Mouse (Mus musculus) ovary, adult 18-20 months (tissue): Measurements from ENCODE around the gene Sh3bp5.
"Not testable (repeated sequence)": the region's sequence is repeated elsewhere in the genome, so short reads cannot be mapped to it uniquely, and the experiment has no call there.

ENCODE experiments used
- DNase-seq: peaks from one replicate; pipeline ENCODE4 v3.0.0; 2022; ENCODE audit warnings: low spot score, mixed read lengths

The Sh3bp5 gene

DNA sequence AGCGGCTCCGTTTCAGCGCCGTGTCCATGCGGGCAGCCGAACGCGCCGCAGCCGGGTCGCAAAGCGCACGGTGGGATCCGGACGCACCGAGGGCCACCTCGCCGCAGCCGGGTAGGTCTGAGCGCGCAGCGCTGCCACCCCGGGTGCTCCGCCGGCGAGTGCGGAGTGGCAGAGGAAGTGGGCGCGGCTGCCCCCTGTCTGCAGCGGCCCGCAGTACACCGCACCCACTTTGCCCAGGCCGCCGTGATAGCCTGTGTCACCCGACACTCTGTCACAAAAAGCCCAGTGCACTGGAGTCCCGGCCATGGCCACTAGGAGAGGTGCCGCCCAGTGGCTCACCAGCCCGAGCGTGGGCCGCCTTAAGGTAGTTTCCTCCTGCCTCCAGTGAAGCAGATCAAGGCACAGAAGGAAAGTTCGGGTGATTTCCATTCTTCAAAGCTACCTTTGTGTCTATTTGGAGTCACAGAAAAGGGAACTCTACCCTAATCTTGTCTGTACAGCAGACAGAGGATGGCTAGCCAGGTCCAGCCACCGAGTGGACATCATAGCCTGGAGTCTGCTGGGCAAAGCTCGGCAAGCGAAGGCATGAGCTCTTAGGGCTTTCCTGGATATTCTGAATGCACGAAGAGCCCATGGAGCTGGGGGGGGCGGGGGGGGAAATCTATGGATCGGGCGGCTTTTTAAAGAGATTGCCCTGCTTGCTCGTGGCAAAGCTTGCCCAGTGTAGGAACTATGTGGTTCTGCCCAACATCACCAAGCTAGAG is at the start of gene Sh3bp5:
Sh3bp5 (minus strand) TSS at position 149 of the 764 bp plus-strand sequence.
- peak; percentile 81 for DNase-seq

DNA sequence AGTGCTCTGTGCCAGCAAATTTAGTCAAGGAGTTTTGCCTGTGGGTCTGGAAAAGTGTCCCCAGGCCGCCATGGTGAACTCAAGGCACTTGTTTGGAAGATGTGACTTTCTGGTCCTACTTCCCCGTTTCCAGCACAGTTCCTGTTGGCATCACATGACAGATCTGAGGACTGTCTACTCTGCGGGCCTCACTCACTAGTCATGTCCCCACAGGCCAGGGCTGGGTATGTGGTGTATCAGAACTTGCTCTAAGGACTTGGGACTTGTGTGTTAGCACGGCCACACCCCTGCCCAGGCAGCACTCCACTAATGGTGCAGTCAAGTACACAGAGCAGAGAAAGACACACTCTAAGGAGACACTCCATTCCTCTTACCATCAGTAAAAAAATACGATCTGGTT is 46.5 kb upstream of the Sh3bp5 start:
- DNase-seq, result no peak

DNA sequence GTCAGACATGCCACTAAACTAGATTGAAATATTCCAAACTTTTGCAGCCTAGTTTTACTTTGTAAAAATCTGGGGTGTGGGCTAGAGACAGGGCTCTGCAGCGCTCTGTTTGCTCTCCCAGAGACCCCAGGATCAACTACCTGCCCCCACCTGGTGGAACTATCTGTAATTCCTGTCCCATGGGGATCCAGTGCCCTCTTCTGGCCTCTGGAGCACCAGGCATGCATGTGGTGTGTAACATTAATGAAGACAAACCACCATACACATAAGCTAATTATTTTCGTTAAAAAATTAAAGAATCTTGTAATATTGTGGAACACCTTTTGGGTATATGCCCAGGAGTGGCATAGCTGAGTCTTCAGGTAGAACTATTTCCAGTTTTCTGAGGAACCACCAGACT is 37.4 kb upstream of the Sh3bp5 start:
- DNase-seq, result no peak

DNA sequence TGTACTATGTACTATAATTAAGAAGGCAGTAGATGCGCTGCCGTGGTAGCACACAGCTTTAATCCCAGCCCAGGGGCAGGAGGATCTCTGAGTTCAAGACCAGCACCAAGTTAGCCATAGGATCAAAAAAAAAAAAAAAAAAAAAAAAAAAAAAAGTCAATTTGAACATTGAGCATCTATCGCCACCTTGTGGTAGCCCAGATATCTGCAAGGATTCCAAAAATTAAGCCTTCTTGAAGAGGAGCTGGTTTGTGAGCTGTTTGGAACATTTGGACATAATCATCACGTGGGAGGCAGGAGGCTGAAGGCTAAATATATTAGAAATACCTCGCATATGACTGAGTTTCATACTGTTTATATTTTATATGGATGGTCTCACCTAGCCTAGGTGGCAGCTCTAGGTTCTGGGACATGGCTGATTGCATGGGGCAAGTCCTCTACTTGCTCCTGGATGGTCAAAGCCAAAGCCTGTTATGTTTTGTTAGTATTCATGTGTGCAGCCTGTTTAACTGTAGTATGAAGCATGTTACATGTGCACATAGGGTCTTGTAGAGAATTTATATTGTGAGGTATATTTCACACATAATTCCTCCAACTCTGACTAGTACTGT is 36.7 kb upstream of the Sh3bp5 start:
- peak; percentile 3 for DNase-seq

DNA sequence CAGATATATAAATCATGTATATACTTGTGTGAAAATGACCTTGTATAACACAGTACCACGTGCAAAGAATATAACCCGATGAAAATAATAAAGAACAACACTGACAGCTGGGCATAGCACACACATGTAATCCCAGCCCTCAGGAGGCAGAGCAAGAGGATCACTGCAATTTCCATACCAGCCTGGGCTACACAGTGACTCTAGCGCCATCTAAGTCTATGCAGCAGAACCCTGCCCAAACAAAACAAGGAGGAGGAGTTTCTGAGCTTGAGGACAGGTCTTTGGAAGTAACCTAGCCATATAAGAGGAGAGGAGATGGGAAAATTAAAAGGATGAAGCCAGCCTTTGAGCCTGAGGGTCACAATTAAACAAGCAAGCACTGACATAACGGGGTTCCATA is 33.8 kb upstream of the Sh3bp5 start:
- DNase-seq, result no peak

DNA sequence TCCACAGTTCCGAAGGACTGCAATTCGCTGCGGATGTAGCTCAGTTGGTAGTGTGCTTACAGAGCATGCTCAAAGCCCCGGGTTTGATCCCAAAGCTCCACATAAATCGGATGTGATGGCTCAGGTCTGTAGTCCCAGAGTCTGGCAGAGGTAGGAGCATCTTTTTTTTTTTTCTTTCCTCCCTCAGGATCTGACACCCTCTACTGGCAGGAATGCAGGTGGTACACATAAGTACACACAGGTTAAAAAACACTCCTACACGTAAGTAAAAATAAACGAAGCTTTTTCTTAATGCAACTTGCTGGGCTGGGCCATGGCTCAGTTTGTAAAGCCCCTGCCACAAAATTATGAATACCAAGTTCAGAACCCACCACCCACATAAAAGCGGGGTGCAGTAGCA is 28.3 kb upstream of the Sh3bp5 start:
- DNase-seq, result no peak

DNA sequence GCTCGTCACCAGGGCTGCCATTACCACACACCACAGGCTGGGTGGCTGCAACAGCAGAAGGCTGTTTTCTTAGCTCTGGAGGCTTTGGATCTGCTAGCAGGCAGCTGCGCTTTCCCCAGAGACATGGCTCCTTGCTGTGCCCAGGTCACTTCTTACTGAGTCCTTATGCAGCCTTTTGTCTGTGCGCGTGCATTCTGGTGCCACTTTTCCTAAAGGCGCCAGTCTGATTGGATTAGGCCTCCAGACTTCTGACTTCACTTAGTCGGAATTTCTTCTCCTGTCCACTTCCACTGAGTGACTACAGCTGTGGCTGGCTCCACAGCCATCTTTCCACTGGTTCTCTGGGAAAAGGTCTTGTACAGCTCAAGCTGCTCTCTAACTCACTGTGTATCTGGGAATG is 27.0 kb upstream of the Sh3bp5 start:
- DNase-seq, result no peak

DNA sequence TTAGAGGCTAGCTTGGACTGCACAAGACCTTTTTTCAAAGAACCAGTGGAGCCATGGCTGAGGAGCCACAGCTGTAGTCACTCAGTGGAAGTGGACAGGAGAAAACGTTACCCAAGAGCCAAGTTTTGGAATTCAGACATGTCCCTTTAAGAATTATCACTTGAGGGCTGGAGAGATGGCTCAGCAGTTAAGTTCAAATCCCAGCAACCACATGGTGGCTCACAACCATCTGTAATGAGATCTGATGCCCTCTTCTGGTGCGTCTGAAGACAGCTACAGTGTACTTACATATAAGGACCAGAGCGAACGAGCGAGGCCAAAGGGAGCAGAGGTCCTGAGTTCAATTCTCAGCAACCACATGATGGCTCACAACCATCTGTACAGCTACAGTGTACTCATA is 26.3 kb upstream of the Sh3bp5 start:
- not testable (repeated sequence) for DNase-seq

DNA sequence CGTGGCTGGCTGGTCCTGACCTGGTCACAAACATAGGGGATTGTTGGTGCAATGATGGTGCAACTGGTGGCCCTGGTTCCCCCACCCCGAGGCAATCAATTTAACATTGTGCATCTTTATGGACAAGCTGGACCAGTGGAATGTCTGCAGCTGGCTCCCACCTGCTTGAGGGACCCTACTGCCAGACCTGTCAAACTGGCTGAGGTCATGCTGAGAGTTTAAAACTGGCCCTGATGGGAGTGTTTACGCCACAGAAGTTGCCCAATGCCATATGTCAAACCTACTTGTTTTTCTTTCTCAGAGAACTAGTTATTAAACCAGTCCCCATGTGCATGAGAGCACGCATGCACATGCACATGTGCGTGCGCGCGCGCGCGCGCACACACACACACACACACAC is 22.1 kb upstream of the Sh3bp5 start:
- DNase-seq, result no peak

DNA sequence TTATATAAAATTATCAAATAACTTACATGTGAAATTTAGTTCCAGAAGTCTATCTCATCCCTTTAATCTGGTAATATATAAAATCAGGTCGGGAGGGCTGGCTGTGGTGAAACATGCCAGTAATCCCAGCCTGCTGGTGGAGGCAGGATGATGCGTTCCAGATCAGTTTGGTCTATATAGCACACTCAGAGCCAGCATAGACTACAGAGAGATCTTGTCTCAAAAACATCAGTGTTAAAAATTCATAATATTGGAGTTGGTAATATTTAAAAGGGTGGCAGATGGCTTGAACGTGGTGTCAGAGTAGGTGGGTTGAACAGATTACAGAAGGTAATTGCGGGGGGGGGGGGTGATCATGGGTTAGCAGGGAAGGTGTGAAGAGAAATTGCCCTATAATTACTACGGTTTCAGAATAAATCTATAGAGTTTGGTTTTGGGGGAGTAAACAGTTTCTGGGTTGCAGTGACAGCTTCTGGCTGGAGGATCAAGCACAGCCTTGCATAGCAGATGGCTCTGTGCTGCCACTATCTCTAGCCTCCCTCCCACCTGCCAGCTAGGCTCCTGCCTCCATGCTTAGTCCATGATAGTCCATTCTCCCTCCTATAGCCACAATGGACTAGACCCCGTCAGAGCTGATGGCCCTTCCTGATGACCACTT is 20.3 kb upstream of the Sh3bp5 start:
- DNase-seq, result no peak

DNA sequence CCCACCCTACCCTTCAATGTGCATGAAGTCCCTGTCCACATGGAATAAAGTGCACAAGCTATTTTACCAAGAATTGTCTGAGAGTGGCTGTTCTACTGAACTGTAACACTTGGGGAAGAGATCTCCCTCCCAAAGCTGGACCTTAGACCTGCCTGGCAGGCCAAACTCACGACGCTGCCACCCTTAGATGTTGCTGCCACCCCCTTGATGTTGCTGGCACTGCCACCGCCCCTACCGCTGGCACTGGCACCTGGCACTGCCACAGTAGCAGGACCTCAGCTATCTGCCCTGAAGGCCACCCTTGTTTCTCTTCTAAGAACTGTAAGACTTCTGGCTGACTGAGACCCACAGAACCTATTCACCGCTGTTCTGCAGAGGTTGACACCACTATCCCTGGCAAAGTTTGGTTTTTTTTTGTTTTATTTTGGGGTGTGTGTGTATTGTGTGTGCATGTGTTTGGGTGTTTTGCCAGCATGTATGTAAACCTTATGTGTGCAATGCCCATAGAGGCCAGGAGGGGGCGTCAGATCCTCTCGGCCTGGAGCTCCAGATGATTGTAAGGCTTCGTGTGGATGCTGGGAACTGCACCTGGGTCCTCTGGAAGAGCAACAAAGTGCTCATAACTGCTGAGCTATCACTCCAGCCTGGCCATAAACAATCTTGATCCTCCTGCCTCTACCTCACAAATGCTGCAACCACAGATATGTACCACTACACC is 19.1 kb upstream of the Sh3bp5 start:
- DNase-seq, result no peak

DNA sequence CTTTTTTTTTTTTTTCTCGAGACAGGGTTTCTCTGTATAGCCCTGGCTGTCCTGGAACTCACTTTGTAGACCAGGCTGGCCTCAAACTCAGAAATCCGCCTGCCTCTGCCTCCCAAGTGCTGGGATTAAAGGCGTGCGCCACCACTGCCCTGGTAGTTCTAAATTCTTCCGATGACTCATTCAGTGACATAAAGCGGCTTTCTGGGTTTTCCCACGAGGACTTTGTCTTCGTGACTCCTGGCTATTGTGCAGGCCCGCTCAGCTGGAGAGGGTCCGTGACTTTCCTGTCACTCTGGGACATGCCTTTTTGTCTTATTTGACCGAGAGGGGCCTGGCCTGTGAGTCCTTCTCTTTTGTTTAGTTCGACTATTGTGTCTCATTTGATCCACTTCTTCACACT is 18.1 kb upstream of the Sh3bp5 start:
- DNase-seq, result not testable (repeated sequence)

DNA sequence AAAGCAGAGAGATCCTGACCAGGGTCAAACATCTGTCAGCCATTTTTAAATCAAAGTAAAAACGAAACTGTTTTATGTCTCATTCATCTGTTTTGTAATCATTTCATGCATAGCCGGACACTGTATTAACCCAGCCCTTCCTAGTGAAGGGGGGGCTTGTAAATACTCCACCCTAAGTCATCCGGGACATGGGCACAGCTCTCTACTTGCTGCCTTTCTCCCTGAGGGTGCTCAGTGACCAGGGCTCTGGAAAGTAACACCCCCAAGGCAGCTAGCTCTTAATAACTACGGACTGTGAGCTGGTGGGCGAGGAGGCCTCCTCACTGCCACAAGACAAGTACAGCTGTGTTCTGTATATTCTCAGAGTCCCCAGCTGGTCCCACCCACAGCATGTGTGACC is 13.1 kb upstream of the Sh3bp5 start:
- no peak for DNase-seq

DNA sequence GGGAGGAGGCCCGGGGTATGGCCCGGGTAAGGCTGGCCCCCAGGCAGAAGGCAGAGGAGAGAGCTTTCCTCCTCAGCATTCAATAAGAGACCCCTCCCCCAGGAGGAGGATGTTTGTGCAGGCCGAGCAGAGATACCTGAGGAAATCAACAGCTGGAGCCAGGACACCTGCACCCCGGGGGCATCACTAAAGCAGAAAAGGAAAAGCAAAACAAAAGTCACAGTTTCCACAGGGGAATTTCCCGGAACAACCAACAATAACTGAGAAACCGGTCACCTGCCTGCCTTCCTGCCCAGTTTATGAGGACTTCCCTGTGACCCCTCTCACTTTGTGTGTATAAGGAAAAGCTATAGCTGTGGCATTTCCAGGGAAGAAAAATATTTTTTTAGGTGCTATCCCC is 7.7 kb upstream of the Sh3bp5 start:
- no peak for DNase-seq

DNA sequence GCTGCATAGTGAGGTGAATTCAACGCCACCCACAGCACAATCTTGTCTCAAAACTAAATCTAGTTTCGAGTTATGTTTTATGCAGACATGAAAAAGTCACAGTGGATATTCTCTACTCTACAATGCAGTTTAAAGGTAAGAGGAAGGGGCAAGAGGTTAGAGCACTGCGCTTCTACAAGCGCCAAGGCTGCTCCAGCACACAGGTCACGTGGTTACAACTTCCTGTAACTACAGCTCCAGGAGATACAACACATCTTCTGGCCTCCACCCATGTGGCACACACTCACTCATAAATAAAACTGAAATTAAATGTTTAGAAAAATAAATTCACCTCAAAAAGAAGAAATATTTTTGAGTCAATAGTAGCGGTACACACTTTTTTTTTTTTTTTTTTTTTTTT is 4.8 kb upstream of the Sh3bp5 start:
- DNase-seq, result no peak

DNA sequence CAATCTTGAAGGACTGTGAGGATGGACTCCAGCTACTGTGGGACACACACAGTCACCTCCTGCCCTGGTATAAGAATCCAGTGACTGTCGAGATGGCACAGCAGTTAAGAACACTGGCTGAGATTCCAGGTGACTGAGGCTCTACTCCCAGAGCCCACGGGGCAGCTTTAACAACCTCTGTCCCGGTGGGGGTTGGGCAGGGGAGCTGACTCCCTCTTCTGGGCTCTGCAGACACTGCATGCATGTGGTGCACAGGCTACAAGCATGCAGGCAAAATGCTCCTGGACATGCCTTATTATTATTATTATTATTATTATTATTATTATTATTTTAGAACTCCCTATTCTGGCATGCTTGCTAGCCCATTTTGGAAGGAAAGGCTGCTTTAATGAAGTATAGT is 4.4 kb upstream of the Sh3bp5 start:
- DNase-seq, result no peak

DNA sequence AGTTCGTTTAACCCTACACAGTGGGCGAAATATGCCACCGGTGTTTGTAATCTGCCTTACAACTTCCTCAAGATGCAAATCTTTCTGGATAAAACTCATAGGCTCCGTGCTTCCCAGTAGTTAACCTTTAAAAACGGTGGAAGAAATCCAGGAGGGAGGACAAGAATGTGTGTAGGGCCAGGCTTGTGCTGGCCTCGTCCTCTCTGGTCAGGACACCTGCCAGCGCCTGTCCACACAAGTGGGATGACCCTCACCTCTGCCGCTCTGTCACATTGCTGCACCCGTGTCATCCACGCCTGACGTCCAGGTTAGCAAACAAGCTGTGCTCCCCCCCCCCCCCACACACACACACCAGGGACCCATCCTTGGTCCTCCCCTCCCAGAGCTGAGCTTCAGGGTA is 3.4 kb upstream of the Sh3bp5 start:
- DNase-seq, result no peak

DNA sequence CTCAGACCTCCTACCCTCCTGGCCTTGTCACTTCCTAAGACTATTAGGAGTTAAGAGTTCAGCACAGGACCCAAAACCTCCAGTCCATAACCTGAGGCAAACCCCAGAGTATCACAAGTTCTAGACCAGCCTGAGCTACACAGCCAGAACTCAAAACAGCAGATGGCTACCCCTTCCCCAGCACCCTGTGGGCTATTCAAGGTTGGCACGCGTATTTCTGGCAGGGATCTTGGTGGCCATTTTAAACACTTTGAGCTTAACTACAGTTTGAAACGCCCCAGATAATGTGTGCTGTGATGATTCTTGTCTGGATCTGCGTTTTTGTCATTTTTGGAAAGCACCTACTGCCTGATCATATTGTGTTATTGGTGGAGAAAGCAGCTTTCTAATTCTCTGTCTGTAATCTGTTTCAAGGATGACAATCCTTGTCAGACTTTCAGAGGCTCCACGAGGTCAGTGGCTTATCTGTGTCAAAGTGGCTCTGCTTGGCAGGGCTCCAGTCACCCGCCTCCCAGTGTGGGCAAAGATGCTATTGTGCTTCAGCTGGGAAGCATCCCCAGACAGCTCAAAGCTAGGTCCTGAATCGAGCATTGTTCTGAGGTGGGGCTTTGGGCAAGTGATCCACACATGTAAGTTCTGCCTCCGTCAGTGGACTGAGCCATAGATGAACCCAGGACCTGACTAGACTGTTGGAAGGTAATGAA is 2.1 kb upstream of the Sh3bp5 start:
- peak; percentile 76 for DNase-seq

DNA sequence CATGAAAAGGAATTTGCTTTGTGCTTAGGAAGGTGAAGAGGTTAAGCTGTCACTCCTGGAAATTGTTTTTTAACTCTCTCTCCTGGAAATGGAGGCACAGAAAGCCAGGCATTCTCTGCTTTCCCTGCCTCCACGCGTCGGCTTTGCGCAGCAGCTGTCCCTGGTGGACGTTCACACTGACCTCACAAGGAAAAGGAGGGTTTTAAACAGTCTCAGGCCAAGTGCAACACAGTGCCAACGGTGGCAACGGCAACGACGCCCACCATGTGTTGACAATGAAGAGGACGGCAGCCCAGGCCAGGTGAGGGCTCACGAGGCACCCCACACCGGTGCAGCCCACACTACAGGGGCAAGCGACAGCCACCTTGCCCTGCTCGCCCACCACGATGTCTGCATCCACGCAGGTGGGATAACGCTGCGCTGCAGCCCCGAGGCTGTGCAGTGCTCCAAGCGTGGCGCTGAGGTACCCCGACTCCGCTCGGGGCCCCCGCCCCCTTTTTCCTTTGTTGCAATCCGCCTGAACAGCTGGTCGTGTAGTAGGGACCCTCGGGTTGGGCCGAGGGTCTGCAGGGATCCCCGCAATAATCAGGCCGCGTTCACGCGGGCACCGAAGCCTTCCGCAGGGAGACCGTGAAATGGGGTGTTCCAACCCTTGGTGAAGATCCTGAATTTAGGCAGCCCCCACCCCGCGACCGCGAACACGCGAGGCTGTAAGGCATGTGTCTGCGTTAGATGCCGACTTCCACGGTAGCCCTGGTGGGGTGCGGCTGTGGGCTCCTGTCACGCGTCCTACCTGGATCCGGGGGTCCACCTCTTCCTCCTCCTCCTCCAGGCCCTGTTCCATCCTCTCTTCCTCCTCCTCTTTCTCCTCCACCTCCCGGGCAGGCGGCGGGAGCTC is 611 bp downstream of the Sh3bp5 start:
- no peak for DNase-seq

DNA sequence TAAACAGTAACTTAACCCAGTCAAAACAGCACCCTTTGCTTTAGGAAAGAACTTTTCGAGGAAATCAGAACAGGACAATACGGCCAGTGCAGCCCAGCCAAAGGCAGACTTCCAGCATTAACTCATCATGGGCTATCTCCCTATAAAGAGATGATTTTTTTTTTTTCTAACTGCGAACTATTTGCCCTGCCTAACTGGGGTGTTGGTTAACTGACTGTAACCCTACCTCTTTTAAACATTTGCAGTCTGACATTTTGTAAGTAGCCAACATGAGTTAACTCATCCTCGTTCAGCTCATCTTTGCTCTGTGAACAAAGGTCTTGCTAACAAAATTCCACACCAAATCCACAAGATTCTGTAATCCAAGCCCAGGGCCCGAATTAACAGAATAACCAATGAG is 1.5 kb downstream of the Sh3bp5 start:
- no peak for DNase-seq

DNA sequence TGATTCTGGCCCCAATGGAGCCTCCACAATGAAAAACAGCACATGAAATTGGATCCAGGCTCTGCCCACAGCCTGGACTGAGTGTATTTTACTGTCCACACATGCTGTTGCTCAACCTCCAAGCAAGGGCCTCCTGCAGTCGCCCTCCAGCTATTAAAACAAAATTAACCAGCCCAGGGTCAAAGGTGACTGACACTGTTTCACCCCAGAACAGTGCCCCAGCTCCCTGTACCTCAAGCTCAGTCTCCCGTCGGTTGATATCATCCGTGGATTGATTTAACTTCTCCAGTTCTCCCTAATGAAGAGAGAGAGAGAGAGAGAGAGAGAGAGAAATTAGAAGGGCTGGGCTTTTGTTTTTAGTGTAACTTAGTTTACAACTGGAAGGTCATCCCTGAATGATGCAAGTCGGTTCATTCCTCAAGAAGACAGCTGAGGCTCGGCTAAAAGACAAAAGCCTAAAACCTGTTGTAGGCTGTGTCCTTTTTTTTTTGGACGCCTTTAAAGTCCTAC is 2.0 kb downstream of the Sh3bp5 start:
- no peak for DNase-seq
